Mouse (Mus musculus): ENCODE measurements at regions not wholly inside any gene's neighbourhood (a gene's known extent, or its start where the extent isn't known, plus 50 kb on each side); places are given as distances from the start of the nearest gene placed in this dataset.

- 42% methylated on average over 2 of the region's 2 CpGs for WGBS
- Histone ChIP-seq H3K4me2 (ENCODE audit: low read length) (no peak overlapping the region), H3K9me3 (ENCODE audit: control insufficient read depth, low read length) (no peaks in the 10 kb centered on the region), H3K36me3 (ENCODE audit: control insufficient read depth, insufficient read depth, low read length) (no peaks in the 10 kb centered on the region), H3K27ac (ENCODE audit: low read depth, low read length) (no peak overlapping the region), H3K4me3 (ENCODE audit: low read length) (no peak overlapping the region), H3K9ac (ENCODE audit: low read depth, low read length) (no peak overlapping the region), H3K27me3 (replicated peaks; ENCODE audit: control insufficient read depth, insufficient read depth, low read length) (no peaks in the 10 kb centered on the region), H3K4me1 (ENCODE audit: control insufficient read depth, insufficient read depth, low read depth, low read length) (no peaks in the 10 kb centered on the region)
- ATAC-seq: no peak
Observed at GRCm38 (mm10) chr15:61136781-61137180, 214.0 kb upstream of the A1bg start.

GRCm38 (mm10) chr15:61133316-61133715 is 210.5 kb upstream of the A1bg start:
- H3K9me3 ChIP-seq (ENCODE audit: control insufficient read depth, low read length): no peaks in the 10 kb centered on the region
- ATAC-seq: no peak
- 85% methylated on average over 1 of the region's 1 CpGs for WGBS
- no peaks in the 10 kb centered on the region for H3K4me1 ChIP-seq (ENCODE audit: control insufficient read depth, insufficient read depth, low read depth, low read length)
- no peaks in the 10 kb centered on the region for H3K27me3 ChIP-seq (replicated peaks; ENCODE audit: control insufficient read depth, insufficient read depth, low read length)
- no peak overlapping the region for H3K9ac ChIP-seq (ENCODE audit: low read depth, low read length)
- H3K4me3 ChIP-seq (ENCODE audit: low read length): no peak overlapping the region
- H3K27ac ChIP-seq (ENCODE audit: low read depth, low read length): no peak overlapping the region
- no peak overlapping the region for H3K4me2 ChIP-seq (ENCODE audit: low read length)
- no peaks in the 10 kb centered on the region for H3K36me3 ChIP-seq (ENCODE audit: control insufficient read depth, insufficient read depth, low read length)

- no peaks in the 10 kb centered on the region for H3K36me3 ChIP-seq (ENCODE audit: control insufficient read depth, insufficient read depth, low read length)
- no peaks in the 10 kb centered on the region for H3K4me1 ChIP-seq (ENCODE audit: control insufficient read depth, insufficient read depth, low read depth, low read length)
- H3K4me2 ChIP-seq (ENCODE audit: low read length): no peak overlapping the region
- H3K27me3 ChIP-seq (replicated peaks; ENCODE audit: control insufficient read depth, insufficient read depth, low read length): no peaks in the 10 kb centered on the region
- WGBS: 67% methylated on average over 2 of the region's 2 CpGs
- no peak overlapping the region for H3K9ac ChIP-seq (ENCODE audit: low read depth, low read length)
- ATAC-seq: no peak
- no peak overlapping the region for H3K27ac ChIP-seq (ENCODE audit: low read depth, low read length)
- no peak overlapping the region for H3K4me3 ChIP-seq (ENCODE audit: low read length)
- no peaks in the 10 kb centered on the region for H3K9me3 ChIP-seq (ENCODE audit: control insufficient read depth, low read length)
Observed at GRCm38 (mm10) chr15:61127971-61128370, 205.2 kb upstream of the A1bg start.

- Histone ChIP-seq H3K9me3 (ENCODE audit: control insufficient read depth, low read length) (no peaks in the 10 kb centered on the region), H3K27me3 (replicated peaks; ENCODE audit: control insufficient read depth, insufficient read depth, low read length) (no peaks in the 10 kb centered on the region), H3K4me1 (ENCODE audit: control insufficient read depth, insufficient read depth, low read depth, low read length) (no peaks in the 10 kb centered on the region), H3K4me3 (ENCODE audit: low read length) (no peak overlapping the region), H3K9ac (ENCODE audit: low read depth, low read length) (no peak overlapping the region), H3K36me3 (ENCODE audit: control insufficient read depth, insufficient read depth, low read length) (no peaks in the 10 kb centered on the region), H3K4me2 (ENCODE audit: low read length) (no peak overlapping the region), H3K27ac (ENCODE audit: low read depth, low read length) (no peak overlapping the region)
- no peak for ATAC-seq
Observed at GRCm38 (mm10) chr15:61127130-61127529, 204.3 kb upstream of the A1bg start.

- no peaks in the 10 kb centered on the region for H3K4me1 ChIP-seq (ENCODE audit: control insufficient read depth, insufficient read depth, low read depth, low read length)
- WGBS: 58% methylated on average over 1 of the region's 1 CpGs
- no peak overlapping the region for H3K4me3 ChIP-seq (ENCODE audit: low read length)
- no peak overlapping the region for H3K4me2 ChIP-seq (ENCODE audit: low read length)
- no peaks in the 10 kb centered on the region for H3K36me3 ChIP-seq (ENCODE audit: control insufficient read depth, insufficient read depth, low read length)
- no peak overlapping the region for H3K9ac ChIP-seq (ENCODE audit: low read depth, low read length)
- H3K9me3 ChIP-seq (ENCODE audit: control insufficient read depth, low read length): no peaks in the 10 kb centered on the region
- H3K27ac ChIP-seq (ENCODE audit: low read depth, low read length): no peak overlapping the region
- no peaks in the 10 kb centered on the region for H3K27me3 ChIP-seq (replicated peaks; ENCODE audit: control insufficient read depth, insufficient read depth, low read length)
- ATAC-seq: no peak
Observed at GRCm38 (mm10) chr15:61116912-61117311, 194.1 kb upstream of the A1bg start.

GRCm38 (mm10) chr15:61109429-61110128 is 186.8 kb upstream of the A1bg start:
- no peak overlapping the region for H3K4me3 ChIP-seq (ENCODE audit: low read length)
- no peaks in the 10 kb centered on the region for H3K4me1 ChIP-seq (ENCODE audit: control insufficient read depth, insufficient read depth, low read depth, low read length)
- no peak overlapping the region for H3K27ac ChIP-seq (ENCODE audit: low read depth, low read length)
- no peak overlapping the region for H3K9ac ChIP-seq (ENCODE audit: low read depth, low read length)
- WGBS: 42% methylated on average over 4 of the region's 4 CpGs
- H3K36me3 ChIP-seq (ENCODE audit: control insufficient read depth, insufficient read depth, low read length): no peaks in the 10 kb centered on the region
- ATAC-seq: no peak
- no peaks in the 10 kb centered on the region for H3K27me3 ChIP-seq (replicated peaks; ENCODE audit: control insufficient read depth, insufficient read depth, low read length)
- no peak overlapping the region for H3K4me2 ChIP-seq (ENCODE audit: low read length)
- H3K9me3 ChIP-seq (ENCODE audit: control insufficient read depth, low read length): no peaks in the 10 kb centered on the region

- H3K9me3 ChIP-seq (ENCODE audit: control insufficient read depth, low read length): no peaks in the 10 kb centered on the region
- no peaks in the 10 kb centered on the region for H3K36me3 ChIP-seq (ENCODE audit: control insufficient read depth, insufficient read depth, low read length)
- no peak overlapping the region for H3K27ac ChIP-seq (ENCODE audit: low read depth, low read length)
- no peak overlapping the region for H3K9ac ChIP-seq (ENCODE audit: low read depth, low read length)
- no peaks in the 10 kb centered on the region for H3K4me1 ChIP-seq (ENCODE audit: control insufficient read depth, insufficient read depth, low read depth, low read length)
- H3K4me3 ChIP-seq (ENCODE audit: low read length): no peak overlapping the region
- H3K4me2 ChIP-seq (ENCODE audit: low read length): no peak overlapping the region
- no peaks in the 10 kb centered on the region for H3K27me3 ChIP-seq (replicated peaks; ENCODE audit: control insufficient read depth, insufficient read depth, low read length)
- ATAC-seq: no peak
- 53% methylated on average over 2 of the region's 2 CpGs for WGBS
Observed at GRCm38 (mm10) chr15:61108957-61109356, 186.1 kb upstream of the A1bg start.

GRCm38 (mm10) chr15:61102421-61103412 is 179.9 kb upstream of the A1bg start:
- 11% methylated on average over 7 of the region's 7 CpGs for WGBS
- H3K27me3 ChIP-seq (replicated peaks; ENCODE audit: control insufficient read depth, insufficient read depth, low read length): no peaks in the 10 kb centered on the region
- H3K9ac ChIP-seq (ENCODE audit: low read depth, low read length): no peak overlapping the region
- H3K4me3 ChIP-seq (ENCODE audit: low read length): peak overlapping the region; percentile 8
- no peaks in the 10 kb centered on the region for H3K36me3 ChIP-seq (ENCODE audit: control insufficient read depth, insufficient read depth, low read length)
- no peaks in the 10 kb centered on the region for H3K9me3 ChIP-seq (ENCODE audit: control insufficient read depth, low read length)
- peak overlapping the region; percentile 51 for H3K4me2 ChIP-seq (ENCODE audit: low read length)
- H3K4me1 ChIP-seq (ENCODE audit: control insufficient read depth, insufficient read depth, low read depth, low read length): peaks cover 5% of the 10 kb centered on the region
- ATAC-seq: peak; percentile 89
- no peak overlapping the region for H3K27ac ChIP-seq (ENCODE audit: low read depth, low read length)

GRCm38 (mm10) chr15:61100807-61101206 is 178.0 kb upstream of the A1bg start:
- no peak overlapping the region for H3K4me3 ChIP-seq (ENCODE audit: low read length)

More at GRCm38 (mm10) chr15:61100807-61101206, 178.0 kb upstream of the A1bg start:
- Histone ChIP-seq H3K27ac (ENCODE audit: low read depth, low read length) (no peak overlapping the region), H3K4me2 (ENCODE audit: low read length) (no peak overlapping the region), H3K4me1 (ENCODE audit: control insufficient read depth, insufficient read depth, low read depth, low read length) (peaks cover 5% of the 10 kb centered on the region), H3K36me3 (ENCODE audit: control insufficient read depth, insufficient read depth, low read length) (no peaks in the 10 kb centered on the region), H3K9me3 (ENCODE audit: control insufficient read depth, low read length) (no peaks in the 10 kb centered on the region), H3K9ac (ENCODE audit: low read depth, low read length) (no peak overlapping the region), H3K27me3 (replicated peaks; ENCODE audit: control insufficient read depth, insufficient read depth, low read length) (no peaks in the 10 kb centered on the region)
- WGBS: 68% methylated on average over 4 of the region's 4 CpGs
- no peak for ATAC-seq

Data from hindbrain, embryonic 16.5 days (tissue).